Mouse (Mus musculus) stomach, embryonic 14.5 days (tissue): ENCODE measurements around the gene Ptpn14. TPM values are rescaled to one million over a fixed set of nuclear protein-coding genes. Genes with fewer than 3 reads are reported as not detected.

Source experiments
- ATAC-seq: fragments of 200-750 bp; cut with Nextera tagmentation; 2 replicates; pipeline ENCODE4 v1.8.0; 2017; ENCODE audit warnings: low read depth, moderate TSS enrichment; ENCODE audit not compliant: insufficient number of reproducible peaks, insufficient read depth, low FRiP score
- H3K27ac ChIP-seq: fragments of 300-500 bp; sonication (generic); 2 replicates; pipeline ENCODE4 v1.5.1; 2014; ENCODE audit warnings: mild to moderate bottlenecking, low read length, moderate library complexity, mixed read lengths
- H3K27me3 ChIP-seq: fragments of 300-500 bp; sonication (generic); 2 replicates; pipeline ENCODE4 v1.6.1; 2014; ENCODE audit warnings: low read length, control low read depth, mixed read lengths; ENCODE audit not compliant: control insufficient read depth, insufficient read depth
- H3K36me3 ChIP-seq: fragments of 300-500 bp; sonication (generic); 2 replicates; pipeline ENCODE4 v1.6.1; 2014; ENCODE audit warnings: mild to moderate bottlenecking, control low read depth, low read length, moderate library complexity, mixed read lengths; ENCODE audit not compliant: control insufficient read depth, insufficient read depth
- H3K4me1 ChIP-seq: fragments of 300-500 bp; sonication (generic); 2 replicates; pipeline ENCODE4 v1.6.1; 2014; ENCODE audit warnings: low read length, control low read depth, mixed read lengths; ENCODE audit not compliant: control insufficient read depth, insufficient read depth
- H3K4me2 ChIP-seq: fragments of 300-500 bp; sonication (generic); replicated peaks from 2 replicates; pipeline ENCODE4 v1.6.1; 2014; ENCODE audit warnings: low read depth, low read length, control low read depth
- H3K4me3 ChIP-seq: fragments of 300-500 bp; sonication (generic); 2 replicates; pipeline ENCODE4 v1.5.1; 2014; ENCODE audit warnings: low read depth, low read length, control low read depth
- H3K9ac ChIP-seq: fragments of 300-500 bp; sonication (generic); replicated peaks from 2 replicates; pipeline ENCODE4 v1.6.1; 2014; ENCODE audit warnings: low read depth, mild to moderate bottlenecking, control low read depth, low read length, moderate library complexity, mixed read lengths
- H3K9me3 ChIP-seq: fragments of 300-500 bp; sonication (generic); 2 replicates; pipeline ENCODE4 v1.6.1; 2016; ENCODE audit warnings: low read depth, low read length, control low read depth; ENCODE audit not compliant: control insufficient read depth
- WGBS: fragments of 180-500 bp; shearing (Covaris S2); extraction: QIAGEN DNeasy Blood & Tissue Kit; methylation state at CpG from one replicate; pipeline ENCODE4 v1.1.7; 2014; 5-methylcytosine and 5-hydroxymethylcytosine counted together
- polyA plus RNA-seq: library from polyadenylated mRNA; unstranded; fragments of >200 nt; fragmentation: Nextera tagmentation; extraction: Ambion mirVana; gene quantifications from 2 replicates; pipeline ENCODE4 v1.2.1, GENCODE M21; 2014

Gene Ptpn14
- polyA plus RNA-seq, 1 experiment from 2014 or later, result 14.3 TPM

DNA sequence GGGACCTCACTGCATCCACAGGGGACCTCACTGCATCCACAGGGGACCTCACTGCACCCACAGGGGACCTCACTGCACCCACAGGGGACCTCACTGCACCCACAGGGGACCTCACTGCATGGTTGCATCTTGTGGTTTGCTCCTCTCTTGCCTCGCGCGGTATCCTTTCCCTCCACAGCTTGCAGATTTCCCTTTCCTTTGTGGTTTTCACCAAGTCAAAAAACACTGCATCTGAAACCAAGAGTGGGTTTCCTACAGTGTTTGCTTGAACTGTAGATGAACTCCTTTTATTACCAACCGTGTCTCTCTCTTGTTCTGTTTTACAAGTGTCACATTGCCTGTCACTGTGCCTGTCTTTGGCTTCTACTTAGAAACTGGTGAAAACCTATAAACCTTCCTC is 18.5 kb downstream of the Ptpn14 start:
- Histone ChIP-seq H3K27ac (no peak overlapping the region), H3K27me3 (no peaks in the 10 kb centered on the region), H3K4me2 (no peak overlapping the region), H3K9me3 (no peaks in the 10 kb centered on the region), H3K9ac (no peak overlapping the region), H3K4me3 (no peak overlapping the region), H3K4me1 (0 out of 2 replicates have a peak, but pooled peaks cover 6% of the 10 kb centered on the region), H3K36me3 (no peaks in the 10 kb centered on the region)
- no peak for ATAC-seq
- 71% methylated on average over 4 of the region's 4 CpGs for WGBS

DNA sequence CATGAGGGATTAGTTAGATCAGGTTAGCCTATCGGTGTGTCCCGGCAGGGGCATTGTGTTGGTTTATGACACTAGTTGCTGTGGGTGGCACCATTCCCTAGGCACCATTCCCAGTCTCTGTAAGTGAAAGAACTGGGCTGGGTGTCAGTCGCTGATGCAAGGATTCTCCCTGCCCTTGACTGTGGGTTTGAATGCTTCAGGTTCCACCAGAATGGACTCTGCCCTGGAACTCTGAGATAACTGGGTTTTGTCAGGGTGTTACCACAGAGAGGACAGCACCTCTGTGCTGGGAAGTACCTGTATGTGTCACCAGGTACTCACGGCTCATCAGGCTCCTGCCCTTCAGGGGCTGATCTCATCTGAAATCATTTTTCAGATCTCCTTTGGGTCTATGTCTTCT is 21.7 kb downstream of the Ptpn14 start:
- no peak overlapping the region for H3K9ac ChIP-seq
- no peaks in the 10 kb centered on the region for H3K9me3 ChIP-seq
- H3K27me3 ChIP-seq, result no peaks in the 10 kb centered on the region
- H3K36me3 ChIP-seq, result no peaks in the 10 kb centered on the region
- H3K4me1 ChIP-seq, result 0 out of 2 replicates have a peak, but pooled peaks cover 6% of the 10 kb centered on the region
- H3K4me2 ChIP-seq, result no peak overlapping the region
- WGBS, result 93% methylated on average over 4 of the region's 4 CpGs
- no peak for ATAC-seq
- H3K4me3 ChIP-seq, result no peak overlapping the region
- H3K27ac ChIP-seq, result 0 out of 2 replicates have a peak overlapping the region, but pooled peaks have one; percentile 7

DNA sequence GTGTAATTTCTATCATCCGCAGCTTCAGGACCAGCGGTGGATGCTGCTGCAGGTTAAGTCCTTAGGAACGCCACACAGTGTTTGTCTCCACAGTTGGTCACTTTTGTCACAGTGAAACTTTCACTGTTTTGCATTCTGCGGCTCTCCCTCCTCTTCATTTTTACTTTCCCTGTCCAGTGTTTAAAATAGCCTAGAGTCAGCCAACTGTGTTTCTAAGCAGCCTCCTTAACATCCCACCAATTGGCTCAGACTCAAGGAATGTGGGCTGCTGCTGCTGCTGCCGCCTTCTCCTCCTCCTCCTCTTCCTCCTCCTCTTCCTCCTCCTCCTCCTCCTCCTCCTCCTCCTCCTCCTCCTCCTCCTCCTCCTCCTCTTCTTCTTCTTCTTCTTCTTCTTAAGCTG is 22.2 kb downstream of the Ptpn14 start:
- ATAC-seq, result no peak
- Histone ChIP-seq H3K27ac (no peak overlapping the region), H3K9me3 (no peaks in the 10 kb centered on the region), H3K27me3 (no peaks in the 10 kb centered on the region), H3K9ac (no peak overlapping the region), H3K4me1 (0 out of 2 replicates have a peak, but pooled peaks cover 9% of the 10 kb centered on the region), H3K4me3 (no peak overlapping the region), H3K4me2 (no peak overlapping the region), H3K36me3 (no peaks in the 10 kb centered on the region)
- WGBS, result 70% methylated on average over 5 of the region's 5 CpGs

DNA sequence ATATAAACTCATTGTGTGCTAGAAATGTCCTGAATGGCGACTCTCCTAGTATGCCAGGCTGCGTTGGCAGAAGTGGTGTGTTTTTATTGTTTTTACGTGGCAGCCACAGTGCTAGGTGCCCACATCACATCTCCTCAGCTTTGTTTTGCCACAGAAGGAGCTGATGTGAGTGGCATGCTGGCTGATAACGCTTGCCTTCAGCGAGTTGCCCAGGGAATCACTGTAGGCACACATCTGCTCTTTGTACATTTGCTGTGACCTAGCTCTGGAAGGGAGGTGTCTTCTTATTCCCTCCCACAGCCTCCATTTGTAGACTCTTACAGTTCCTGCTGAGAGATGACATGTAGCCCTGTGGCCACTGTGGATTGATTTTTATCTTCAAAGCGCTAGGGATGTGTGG is 24.2 kb downstream of the Ptpn14 start:
- 79% methylated on average over 6 of the region's 6 CpGs for WGBS
- H3K9ac ChIP-seq, result no peak overlapping the region
- H3K27me3 ChIP-seq, result no peaks in the 10 kb centered on the region
- H3K27ac ChIP-seq, result no peak overlapping the region
- no peak overlapping the region for H3K4me3 ChIP-seq
- no peaks in the 10 kb centered on the region for H3K36me3 ChIP-seq
- peaks cover 23% of the 10 kb centered on the region for H3K4me1 ChIP-seq
- no peak for ATAC-seq
- H3K9me3 ChIP-seq, result no peaks in the 10 kb centered on the region
- H3K4me2 ChIP-seq, result no peak overlapping the region

DNA sequence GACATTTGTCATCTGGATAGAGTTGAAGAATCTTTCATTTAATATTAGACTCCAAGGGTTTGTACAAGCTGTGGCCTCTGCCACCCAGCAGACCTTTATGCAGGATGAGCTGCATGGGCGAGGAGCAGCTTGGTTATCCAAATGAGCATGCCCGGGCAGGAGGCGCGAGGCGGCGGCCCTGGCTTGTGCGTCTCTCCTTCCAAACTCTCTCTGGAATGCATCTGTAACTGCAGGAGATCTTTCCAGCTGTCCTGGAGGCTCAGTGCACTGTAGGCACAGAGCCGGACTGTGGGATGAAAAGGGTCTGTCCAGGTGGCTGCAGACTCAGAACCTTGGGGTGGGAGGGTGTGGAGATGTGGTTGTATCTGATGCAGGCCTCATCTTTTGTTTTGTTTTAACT is 27.0 kb downstream of the Ptpn14 start:
- Histone ChIP-seq H3K27me3 (no peaks in the 10 kb centered on the region), H3K36me3 (no peaks in the 10 kb centered on the region), H3K27ac (peak overlapping the region; percentile 52; the same call in 1 of the 2 replicates), H3K9me3 (no peaks in the 10 kb centered on the region), H3K9ac (no peak overlapping the region), H3K4me3 (no peak overlapping the region), H3K4me1 (peaks cover 18% of the 10 kb centered on the region), H3K4me2 (no peak overlapping the region)
- no peak for ATAC-seq
- WGBS, result 56% methylated on average over 8 of the region's 8 CpGs

DNA sequence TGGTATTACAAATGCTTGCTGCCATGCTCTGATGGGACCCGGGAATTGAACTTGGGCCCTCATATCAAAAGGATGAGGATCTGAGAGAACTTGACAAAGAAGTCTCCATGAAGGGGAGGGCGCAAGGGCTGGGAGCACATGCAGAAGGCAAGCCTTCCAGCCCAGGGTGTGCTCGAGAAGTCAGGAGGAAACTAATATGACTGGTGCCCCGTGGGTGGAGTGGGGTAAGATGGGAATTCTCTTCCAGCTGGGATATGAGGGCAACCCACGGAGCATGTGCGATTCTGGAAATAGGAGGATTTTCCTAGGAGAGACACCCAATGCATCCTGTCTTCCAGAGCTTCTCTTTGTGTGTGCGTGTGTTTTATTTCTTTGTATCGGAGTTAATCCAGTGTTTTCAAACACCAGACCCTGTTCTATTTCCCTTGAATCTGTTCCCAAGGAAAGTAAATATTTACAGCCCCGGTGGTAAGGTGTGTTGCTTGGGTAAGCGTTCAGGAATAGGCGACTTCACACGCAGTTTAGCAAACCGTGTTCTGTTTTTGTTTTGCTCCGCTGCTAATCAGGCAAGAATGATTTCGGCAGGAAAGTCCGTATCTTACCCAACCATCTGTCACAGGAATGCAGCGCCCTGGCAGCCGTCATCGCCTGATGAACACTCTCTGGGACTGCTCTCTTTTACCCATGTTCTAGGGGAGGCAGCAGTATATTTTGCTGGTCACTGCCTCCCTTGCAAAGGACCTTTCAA is 28.4 kb downstream of the Ptpn14 start:
- no peaks in the 10 kb centered on the region for H3K27me3 ChIP-seq
- ATAC-seq, result peak; percentile 11; the same call in 1 of the 2 replicates
- no peak overlapping the region for H3K9ac ChIP-seq
- peak overlapping the region; percentile 14; the same call in 1 of the 2 replicates for H3K4me2 ChIP-seq
- no peaks in the 10 kb centered on the region for H3K9me3 ChIP-seq
- peaks cover 17% of the 10 kb centered on the region for H3K4me1 ChIP-seq
- no peak overlapping the region for H3K4me3 ChIP-seq
- peak overlapping the region; percentile 15; the same call in 1 of the 2 replicates for H3K27ac ChIP-seq
- 30% methylated on average over 19 of the region's 19 CpGs for WGBS
- H3K36me3 ChIP-seq, result no peaks in the 10 kb centered on the region

DNA sequence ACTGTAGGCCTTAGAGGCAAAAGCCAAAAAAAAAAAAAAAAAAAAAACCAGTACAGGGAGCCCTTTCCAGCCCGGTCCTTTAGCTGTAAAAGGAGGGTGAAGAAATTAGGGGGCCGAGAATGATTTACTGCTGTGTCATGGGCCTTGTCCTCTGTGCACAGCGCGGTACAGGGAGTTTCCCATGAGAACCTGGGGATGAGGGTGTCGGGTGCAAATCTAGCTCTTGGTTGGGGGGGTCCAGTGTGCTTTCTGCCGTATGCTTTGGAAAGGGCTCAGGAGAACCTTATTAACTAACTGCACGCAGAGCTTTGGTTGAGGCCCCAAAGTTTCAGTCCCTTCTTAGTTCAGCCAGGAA is 29.0 kb downstream of the Ptpn14 start:
- Histone ChIP-seq H3K4me1 (peaks cover 19% of the 10 kb centered on the region), H3K4me2 (peak overlapping the region; percentile 14; the same call in 1 of the 2 replicates), H3K9ac (no peak overlapping the region), H3K27ac (no peak overlapping the region), H3K36me3 (no peaks in the 10 kb centered on the region), H3K4me3 (no peak overlapping the region), H3K27me3 (no peaks in the 10 kb centered on the region), H3K9me3 (no peaks in the 10 kb centered on the region)
- WGBS, result 55% methylated on average over 7 of the region's 7 CpGs
- ATAC-seq, result no peak

DNA sequence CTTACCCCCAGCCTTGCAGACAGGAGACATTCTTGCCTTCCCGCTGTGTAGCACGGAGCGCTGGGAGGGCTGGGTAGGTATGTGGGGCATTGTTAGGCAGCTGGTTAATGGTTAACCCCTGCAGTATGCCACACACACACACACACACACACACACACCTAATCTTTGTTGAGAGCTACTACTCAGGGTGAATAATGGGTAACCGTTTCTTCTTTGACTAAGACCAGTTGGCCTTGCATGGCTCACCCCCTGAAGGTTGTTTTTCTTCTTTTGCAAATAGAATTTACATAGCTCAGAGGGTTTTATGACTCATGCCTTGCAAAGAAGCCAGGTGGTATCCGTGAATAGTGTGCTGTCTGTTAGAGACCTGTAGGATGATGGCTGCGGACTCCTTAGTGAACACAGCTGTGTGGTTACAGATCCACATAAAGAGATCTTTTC is 33.5 kb downstream of the Ptpn14 start:
- peak; percentile 93 for ATAC-seq
- Histone ChIP-seq H3K4me1 (peaks cover 12% of the 10 kb centered on the region), H3K4me3 (no peak overlapping the region), H3K4me2 (peak overlapping the region; percentile 20; the same call in 1 of the 2 replicates), H3K9ac (no peak overlapping the region), H3K9me3 (no peaks in the 10 kb centered on the region), H3K36me3 (no peaks in the 10 kb centered on the region), H3K27me3 (no peaks in the 10 kb centered on the region), H3K27ac (peak overlapping the region; percentile 76; the same call in 1 of the 2 replicates)
- WGBS, result 11% methylated on average over 6 of the region's 6 CpGs
